Mouse (Mus musculus) thymus, postnatal 4 days (tissue): ENCODE results near the gene Foxp1.

Source experiments
- DNase-seq: peaks from one replicate; pipeline ENCODE4 v3.0.0; 2021

The Foxp1 gene

DNA sequence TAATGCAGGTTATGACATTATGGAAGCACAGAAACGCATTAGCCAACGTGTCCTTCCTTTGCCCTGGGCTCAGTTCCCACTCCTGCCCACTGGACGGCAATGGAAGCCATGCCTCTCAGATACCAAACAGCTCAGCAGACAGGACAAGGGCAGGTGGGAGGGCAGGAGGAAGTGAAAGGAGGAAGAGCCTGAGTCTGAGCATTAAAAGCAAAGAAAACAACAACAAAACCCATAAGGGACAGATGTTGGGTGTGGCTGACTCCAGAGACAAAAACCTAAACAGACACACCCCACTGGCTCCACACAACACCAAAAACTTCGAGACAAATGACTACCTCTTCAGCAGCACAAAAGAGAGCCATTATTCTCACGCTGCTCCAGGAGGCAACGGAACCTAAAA, 515.0 kb downstream of the Foxp1 start:
- DNase-seq = no peak

DNA sequence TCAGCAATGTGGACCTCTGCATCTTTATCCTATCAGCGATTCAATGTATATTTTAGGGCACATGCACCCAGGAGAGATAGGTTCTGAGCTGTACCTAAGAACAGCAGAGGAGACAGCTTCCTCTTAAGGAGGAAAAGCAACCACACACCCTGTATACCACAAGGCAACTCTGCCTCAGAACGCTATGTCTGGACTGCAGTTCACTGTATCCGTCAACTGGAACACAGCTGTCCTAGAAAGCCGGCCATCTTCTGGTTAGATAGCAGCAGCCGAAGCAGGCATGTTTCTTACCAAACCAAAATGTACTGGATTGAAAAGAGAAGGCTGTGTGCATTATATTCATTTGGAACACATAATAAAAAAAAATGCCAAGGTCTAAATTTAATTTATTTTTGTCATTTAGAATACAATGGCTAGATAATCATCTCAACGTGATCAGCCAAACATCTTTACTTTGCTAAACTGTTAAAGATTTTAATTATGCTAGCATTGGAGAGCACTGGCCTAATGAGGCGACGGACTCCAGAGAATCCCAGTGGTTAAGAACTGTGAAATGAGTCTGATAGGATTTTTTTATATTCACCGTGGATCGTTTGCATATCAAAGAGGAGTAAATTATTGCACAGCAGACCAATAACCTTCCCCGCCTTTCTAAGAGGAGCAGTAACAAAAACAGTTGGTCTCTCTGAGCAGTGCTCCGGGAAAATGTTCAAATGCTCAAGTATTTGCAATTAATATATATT, 518.1 kb downstream of the Foxp1 start:
- DNase-seq = no peak

DNA sequence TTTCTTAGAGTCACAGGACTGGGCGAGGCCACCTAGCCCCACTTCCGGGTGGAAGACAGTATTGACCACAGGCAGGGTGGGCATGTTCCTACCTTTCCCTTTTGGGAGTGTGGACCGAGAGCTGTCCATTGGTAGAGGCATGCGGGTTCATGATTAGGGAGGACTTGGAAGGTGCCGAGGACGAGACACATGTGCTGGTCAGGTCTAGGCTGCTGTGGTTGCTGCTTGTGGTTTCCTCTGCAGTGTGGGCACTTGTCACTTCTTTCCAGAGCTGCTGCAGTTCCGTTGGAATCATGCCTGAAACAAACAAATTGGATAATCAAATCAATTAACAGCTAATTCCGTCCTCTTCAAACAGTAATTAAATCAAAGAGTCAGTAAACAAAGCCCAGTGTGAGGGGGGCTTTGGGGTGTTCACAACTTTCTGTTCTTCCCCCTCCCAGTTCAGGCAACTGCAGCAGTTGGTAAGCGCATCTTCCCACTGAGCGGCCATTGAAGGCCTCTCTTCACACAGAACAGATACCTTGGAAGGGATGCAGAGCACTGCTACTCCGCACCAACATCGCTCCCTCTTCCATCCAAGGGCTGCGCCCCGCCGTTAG, 519.3 kb downstream of the Foxp1 start:
- no peak for DNase-seq

DNA sequence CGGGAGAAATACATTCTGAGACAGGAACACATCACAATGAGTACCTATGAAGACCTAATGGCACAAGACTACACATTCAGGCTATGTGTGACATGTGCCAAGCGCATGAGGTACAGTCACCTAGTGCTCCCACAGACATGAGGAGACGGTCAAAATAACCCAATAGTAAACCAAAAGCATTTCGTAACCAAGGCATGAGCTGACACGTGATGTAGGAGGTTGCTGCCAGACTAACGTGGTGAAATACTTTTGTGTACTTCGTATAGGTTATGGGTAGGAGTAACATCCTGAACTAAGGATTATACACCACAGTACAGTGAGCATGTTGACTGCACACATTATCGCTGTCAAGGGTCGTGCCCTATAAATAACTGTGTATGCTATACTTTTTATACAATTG, 520.9 kb downstream of the Foxp1 start:
- DNase-seq = no peak

DNA sequence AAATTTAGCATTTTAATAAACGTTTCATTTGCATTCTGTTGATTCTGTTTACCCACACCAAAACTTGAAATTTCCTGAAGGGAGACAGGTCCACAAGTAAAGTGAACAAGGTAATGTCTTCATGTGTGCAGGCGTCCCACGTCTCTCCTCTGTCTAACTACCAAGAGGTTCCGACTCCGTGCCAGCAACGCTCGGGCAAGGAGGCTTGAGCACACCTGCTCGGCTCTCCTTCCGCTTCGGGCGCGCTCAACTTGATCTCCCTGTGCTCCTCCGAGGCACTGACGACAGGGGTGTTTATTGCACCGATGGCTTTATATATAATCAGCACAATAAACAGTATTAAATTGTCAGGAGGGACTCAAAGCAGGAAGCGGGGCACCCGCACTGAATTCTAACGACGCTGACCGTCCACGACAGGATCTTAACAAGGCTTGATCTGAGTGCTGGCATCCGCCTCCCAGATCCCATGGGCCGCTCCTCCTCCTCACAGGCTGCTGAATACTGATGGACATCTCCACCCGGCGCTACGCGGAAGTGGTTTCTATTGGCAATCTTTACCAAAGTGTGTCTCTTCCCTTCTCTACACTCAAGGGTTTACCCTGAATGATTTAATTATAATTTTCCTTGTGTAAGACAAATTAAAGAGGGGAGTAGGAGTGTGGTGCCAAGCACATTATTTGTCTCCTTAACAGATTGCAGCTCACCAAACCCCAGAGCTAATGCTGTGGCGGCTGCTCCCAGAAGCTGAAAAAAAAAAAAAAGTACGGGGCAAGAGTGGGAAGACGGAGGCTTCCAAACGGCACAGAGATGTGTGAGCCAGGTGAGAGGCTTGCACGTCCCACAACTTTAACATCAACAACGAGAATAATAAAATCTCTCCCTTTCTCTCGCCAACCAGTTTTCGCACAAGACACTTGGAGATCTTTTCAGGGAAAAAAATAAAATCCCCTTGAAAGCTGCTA, 523.3 kb downstream of the Foxp1 start:
- no peak for DNase-seq

DNA sequence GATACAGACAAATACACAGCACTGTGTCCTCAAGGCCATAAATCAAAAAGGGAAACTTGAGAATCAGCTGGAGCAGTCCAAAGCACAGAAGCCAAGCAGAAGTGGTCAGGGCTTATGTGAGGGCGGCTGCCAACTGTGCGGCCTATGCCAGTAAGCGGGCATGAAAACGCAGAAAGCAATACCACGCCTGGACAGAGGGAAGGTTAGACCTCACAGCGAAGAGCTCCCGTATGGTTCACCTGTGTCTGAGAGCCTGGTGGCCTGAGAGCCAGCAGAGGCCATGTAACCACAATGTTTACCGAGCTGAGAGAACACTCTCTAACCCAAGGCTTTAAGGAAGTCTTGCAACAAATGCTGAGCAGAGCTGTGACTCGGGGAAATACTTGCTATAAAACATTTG, 524.8 kb downstream of the Foxp1 start:
- DNase-seq = no peak

DNA sequence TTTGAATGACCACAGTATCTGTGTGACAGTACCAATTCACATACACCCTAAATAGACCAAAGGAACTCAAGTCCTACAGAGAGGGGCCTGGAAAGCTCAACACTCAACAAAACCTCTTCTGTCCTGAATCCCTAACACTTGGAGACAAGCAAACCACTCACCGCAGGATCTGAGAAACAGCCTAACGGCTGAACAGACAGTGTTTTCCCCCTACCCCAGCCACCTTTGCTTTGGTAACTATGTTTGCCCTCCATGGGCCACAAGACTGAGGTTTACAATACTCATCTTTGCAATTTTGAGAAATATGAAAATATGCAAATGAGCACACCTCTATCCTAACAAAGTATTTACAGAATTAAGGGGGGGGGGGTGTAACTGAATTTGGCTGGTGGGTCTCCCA, 525.7 kb downstream of the Foxp1 start:
- DNase-seq = no peak

DNA sequence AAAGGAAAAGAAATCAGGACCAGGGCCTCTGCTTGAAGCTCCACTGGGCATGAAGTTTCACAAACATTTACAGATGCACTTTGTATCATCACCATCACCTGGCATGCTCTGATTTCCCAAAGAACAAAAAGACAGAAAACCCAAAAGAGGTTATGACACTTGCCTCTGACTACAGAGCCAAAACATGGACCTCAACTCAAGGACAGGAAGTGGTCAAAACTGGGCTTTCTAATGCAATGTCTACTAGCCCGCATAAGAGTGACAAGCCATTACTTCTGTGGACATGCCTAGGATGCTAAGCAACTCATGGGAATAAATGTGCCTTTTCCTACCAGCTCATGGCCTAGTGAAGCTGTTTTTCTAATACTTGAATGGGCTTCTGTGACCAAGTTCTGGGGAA, 526.2 kb downstream of the Foxp1 start:
- no peak for DNase-seq

DNA sequence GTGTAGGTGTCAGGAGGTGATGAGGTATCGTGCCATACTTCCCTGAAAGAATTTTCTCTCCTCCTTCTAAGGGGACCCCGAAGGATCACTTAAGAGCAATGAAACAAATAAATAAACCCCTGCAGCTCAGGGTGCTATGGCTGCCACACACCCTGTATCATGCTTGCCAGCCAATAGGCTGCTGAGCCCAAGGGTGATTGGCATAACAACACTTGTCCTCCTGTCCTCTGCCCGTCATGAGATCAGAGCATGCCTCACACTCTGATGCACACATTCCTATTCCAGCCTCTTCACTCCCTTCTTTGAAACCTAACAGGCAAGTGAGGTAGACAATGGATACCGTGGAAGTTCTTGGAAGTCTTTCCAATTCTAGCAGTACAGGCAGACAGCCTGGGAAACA, 526.8 kb downstream of the Foxp1 start:
- DNase-seq = no peak

DNA sequence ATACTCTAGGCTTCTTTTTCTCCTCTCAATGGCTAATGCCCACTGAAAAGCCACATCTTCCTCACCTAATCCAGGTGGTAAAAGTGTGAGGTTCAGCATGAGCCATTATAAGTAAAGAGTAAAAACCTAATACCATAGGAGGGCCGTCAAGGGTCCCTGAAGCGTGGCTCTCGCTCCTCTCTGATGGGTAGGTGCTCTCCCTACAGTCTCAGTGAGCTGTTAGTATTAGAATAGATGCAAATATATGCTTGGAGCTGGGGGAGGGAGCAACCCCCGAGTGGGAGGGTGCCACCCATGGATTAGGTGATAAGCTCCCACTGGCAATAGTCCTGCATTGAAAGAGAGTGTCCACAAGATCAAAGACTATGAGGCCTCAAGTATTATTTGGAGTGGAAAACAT, 527.6 kb downstream of the Foxp1 start:
- DNase-seq = no peak

DNA sequence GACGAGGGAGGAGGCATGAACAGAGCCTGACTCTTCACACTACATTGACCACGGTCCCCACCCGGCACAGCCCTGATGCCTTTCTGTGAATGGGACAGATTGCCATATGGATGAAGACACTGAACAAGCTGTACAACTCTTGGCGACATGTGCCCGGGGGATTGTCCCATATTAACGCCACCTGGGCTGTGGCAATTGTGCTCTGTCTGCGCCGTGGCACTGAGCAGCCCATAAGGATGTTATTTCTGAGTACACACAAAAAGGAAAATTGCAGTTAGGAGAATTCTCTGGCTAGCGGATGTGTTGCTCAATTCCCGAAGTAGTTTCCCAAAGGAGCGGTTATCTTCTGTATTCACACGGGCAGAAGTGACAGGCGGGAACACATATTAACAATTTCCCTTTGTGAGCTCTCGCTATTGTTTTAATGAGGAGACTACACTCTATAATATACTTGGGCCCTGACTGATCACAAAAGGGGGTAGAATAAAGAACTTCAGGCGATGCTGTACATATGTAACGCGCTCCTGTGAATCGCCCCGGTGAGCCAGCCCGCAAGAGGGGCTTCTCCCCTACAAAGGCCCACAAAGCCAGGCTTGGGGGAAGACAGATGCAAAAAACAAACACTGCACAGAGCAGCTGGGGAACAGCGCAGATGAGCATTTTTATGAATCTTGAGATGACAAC, 528.3 kb downstream of the Foxp1 start:
- DNase-seq = no peak

DNA sequence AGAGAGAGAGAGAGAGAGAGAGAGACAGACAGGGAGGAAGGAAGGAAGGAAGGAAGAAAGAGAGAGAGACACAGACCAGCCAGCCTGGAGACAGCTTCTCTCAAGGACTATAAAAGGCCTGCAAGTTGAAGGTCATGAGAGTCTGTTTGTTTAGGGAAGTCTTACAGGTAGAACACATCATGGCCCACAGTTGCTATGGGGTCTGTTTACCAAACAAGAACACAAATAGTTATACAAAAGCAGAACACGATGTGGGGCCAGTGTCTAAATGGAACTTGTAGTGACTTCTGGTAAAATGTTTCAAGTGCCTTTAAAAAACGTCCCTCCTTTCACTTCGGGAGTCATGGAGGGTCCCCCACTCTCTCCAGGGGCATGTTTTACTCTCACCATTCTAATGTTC, 529.3 kb downstream of the Foxp1 start:
- DNase-seq = no peak

DNA sequence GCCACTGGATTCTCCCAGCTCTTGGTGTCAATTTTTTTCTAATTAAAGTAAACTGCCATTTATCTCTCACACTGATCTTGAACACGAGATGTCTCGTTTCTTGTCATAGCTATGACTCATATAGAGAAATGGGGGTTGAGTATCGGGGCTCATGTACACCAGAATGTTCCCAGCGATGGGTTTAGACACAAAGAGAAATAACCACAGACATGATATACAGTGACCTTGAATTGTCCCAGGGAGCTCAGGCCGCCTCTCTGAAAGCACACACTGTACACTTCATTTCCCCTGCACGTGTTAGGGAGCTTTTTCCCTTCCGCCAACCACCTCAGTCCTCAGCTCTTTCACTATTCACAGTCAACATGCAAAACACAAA, 529.8 kb downstream of the Foxp1 start:
- DNase-seq = no peak

DNA sequence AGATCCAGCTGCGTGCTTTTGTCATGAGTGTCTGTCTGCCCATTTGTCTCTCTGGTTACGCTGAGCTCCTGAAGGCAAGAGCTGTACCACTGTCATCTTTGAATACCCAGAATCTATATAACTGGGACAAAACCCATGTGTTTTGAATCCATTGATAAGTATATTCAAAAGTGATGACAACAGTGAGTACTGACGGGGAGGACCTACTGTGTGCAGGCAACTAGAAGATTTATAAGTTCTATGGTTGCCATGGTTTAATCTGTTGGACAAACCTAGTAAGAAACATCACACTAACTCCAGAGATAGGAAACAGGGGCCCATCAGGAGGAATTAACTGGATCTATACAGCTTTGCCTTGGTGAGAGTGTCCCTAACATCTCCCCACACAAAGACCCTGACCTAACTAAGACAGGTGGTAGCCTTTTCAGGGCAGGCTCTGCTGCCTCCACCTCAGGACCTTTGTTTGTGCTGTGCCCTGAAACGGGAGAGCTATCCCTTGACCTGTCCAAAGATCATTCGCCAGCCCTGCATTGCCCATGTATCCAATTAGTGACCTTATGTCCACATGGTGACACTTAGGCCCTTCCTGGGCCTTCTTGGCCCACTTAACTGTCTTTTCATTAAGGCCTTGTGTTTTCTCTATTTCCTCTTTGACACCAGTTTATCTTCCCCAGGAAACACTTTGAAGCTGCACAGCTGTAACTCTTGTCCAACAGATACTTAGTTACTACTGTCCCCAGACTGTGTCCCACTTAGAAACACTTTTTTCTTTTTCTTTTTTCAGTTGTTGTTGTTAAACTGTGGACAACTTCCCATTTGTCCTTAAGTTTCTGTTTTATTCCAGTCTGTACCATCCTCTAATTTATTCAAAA, 530.4 kb downstream of the Foxp1 start:
- no peak for DNase-seq

DNA sequence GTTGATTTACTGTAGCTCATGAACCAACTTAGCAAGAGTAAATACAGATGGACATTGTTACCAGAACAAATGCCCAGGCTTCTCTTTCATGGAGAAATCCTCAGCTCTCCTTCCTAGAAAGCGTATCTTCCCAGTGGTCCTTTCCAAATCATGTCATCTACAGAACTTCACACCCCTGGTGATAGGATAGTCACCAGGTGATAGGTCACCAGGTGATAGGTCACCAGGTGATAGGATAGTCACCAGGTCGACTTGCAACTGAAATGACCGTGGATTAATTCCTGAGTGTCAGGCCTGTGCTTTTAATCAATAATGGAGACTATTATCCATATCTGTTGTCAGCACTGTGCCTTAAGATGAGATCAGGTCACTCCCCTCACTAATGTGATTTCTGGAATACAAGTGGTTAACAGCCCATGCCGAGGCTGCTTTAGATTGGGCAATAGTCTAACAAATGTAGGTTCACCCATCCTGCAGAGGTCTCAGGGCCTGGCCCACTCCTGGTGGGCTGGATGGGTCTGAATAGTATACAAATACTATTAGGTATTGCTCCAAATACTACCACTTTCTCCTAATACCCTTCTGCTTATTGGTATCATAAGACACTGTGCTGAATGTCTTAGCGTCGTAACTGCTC, 534.9 kb downstream of the Foxp1 start:
- no peak for DNase-seq

DNA sequence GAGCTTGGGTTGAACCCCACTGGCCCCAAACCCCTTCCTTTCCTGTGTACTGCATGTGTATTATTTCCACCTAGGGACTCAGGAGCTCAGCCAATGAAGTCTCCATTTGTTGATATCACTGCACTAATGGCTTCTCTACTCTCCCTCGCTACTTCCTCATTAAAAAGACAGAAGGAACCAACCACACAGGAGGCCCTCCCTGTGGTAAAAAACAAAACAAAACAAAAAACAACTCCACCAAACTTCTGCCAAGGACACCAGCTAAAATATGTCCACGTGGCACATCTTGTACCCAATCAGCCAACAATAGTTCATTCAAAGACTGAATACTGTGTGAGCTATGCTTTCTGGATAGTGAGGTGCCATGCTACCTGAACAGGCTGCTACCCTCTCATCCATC, 537.1 kb downstream of the Foxp1 start:
- DNase-seq = no peak

DNA sequence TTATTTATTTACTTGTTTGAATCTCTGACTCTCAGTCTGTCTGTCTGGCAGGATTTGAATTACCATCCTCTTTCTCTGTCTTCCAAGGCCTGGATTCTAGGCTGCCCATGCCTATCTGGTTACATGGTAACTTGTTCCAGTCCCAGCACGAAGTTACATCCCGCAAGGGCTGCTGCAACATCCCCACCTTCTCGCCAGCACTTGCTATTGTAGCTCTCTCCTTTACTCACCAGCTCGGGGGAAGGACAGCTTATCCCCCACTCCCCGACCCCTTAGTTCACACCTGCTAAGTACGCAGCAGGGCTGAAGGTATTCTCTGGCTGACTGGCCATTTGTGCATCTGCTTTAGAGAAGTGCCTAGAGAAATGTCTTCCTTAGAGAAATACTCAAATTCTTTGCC, 537.9 kb downstream of the Foxp1 start:
- no peak for DNase-seq

DNA sequence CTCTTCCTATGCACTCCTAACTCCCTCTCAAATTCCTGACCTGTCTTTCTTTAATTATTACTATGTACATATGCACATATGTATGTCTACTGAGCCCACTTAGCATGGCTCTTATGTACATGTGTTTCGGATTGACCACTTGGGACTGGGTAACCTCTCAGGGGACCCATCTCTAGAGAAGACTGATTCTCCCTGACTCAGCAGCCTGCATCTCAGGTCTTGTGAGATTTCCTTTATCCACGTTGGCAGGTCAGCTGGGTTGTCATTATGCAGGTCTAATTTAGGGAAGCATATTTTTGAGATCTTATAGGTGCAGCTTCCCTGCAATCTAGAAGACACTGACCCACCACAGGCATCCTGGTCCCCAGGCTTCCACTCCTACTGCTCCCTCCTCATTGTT, 538.5 kb downstream of the Foxp1 start:
- DNase-seq = no peak

DNA sequence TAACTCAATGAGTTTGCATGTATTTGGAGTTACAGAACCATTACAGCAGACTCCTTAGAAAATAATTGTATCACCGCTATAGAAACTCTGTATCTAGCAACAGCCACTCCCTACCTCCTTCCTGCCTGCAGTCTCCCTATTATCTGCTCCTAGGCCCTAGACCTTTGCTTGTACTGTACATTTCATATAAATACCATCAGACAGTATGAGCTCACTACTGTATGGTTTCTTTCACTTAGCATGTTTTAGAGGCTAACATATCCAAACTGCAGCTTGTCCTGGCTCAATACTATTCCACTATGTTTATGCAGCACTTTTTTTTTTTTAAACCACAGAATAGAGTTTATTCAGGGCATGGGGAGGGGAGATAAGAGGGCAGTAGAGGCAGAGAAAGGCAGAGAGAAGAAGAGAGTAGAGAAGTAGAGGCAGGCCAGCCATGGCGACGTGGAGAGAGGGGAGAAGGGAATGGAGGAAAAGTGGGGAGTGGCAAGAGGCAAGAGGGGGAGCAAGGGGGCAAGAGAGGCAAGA, 539.1 kb downstream of the Foxp1 start:
- no peak for DNase-seq

DNA sequence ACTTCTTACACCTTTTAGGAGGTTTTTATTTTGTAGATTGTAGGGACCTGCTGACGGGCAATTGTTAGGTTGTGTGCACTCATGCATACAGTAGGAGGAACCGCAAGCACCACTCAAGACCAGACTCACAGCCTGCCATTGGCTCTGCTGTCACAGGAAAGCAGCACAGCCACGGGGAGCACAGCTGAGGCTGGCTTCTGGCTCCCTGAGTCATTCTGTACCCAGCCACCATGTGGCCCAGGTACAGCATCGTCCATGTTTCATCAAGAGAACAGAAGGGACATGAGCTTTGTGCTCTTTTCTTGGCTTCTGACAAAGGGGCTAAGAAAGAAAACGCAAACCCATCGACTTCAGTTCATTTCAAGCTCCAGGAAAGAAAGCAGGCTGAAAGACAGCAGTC, 541.3 kb downstream of the Foxp1 start:
- DNase-seq = no peak

DNA sequence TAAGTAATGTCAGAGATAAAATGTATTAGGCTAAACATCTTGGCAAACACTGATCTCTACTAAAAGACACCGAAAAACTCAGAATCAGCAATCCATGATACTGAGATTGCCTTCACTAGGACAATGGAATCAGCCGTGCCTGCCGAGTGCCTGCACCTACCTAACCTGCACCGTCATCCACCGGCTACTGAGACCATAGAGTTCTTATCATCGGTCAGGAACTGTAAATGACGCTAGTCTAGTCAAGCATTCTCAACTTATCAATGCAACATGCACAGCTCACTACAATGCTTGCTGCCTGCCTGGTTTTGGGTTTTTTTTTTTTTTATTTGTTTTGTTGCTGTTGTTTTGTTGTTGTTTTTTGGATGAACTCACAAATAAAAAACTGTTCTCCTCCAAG, 542.1 kb downstream of the Foxp1 start:
- DNase-seq = no peak

DNA sequence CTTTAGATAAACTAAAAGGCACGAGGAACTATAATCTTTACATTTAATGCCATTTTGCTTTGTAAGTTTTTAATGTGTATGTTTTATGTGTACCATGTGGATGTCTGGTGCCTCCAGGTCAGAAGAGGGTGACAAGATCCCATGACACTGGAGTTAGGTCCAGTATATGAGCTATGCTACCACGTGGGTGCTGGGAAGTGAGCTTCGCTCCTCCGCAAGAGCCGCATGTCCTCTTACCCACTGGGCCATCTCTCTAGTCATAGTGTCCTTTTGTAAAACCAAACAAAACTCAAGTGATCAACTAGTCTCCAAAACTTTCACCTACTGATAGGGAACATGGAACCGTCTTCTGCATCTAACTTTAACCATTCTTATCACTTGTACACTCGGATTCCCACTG, 542.5 kb downstream of the Foxp1 start:
- no peak for DNase-seq
